Mouse (Mus musculus): Measurements from ENCODE around the gene Apol9a. TPM values are rescaled to one million over a fixed set of nuclear protein-coding genes. Genes with fewer than 3 reads are reported as not detected.
"Not testable (repeated sequence)": the region's sequence is repeated elsewhere in the genome, so short reads cannot be mapped to it uniquely, and the experiment has no call there.

Gene Apol9a
- polyA plus RNA-seq (2012), result not detected in 2 replicates

GRCm38 (mm10) chr15:77411035-77411434 lies at the start of gene Apol9a:
Gene Apol9a, minus strand, starts transcription at chr15:77411135.
- TF ChIP-seq GATA1 (IDR thresholded peaks at IDR 0.05; ENCODE audit: low read length), result not testable (repeated sequence)

- TF ChIP-seq GATA1 (IDR thresholded peaks at IDR 0.05; ENCODE audit: low read length), result not testable (repeated sequence)
Observed at GRCm38 (mm10) chr15:77447392-77447791, 36.5 kb upstream of the Apol9a start, which contains the start of gene Apol7b. Gene Apol7b, minus strand, starts transcription at chr15:77447492.

- TF ChIP-seq GATA1 (IDR thresholded peaks at IDR 0.05; ENCODE audit: low read length), result not testable (repeated sequence)
Observed at GRCm38 (mm10) chr15:77399027-77399426, 11.9 kb downstream of the Apol9a start, which contains the start of gene Apol7a. Gene Apol7a, minus strand, starts transcription at chr15:77399110.

- TF ChIP-seq GATA1 (IDR thresholded peaks at IDR 0.05; ENCODE audit: low read length), result no peak
Observed at GRCm38 (mm10) chr15:77387462-77387861, 23.5 kb downstream of the Apol9a start.

- no peak for TF ChIP-seq GATA1 (IDR thresholded peaks at IDR 0.05; ENCODE audit: low read length)
Observed at GRCm38 (mm10) chr15:77384340-77385030, 26.4 kb downstream of the Apol9a start.

- no peak for TF ChIP-seq GATA1 (IDR thresholded peaks at IDR 0.05; ENCODE audit: low read length)
Observed at GRCm38 (mm10) chr15:77382880-77383279, 28.1 kb downstream of the Apol9a start.

- TF ChIP-seq GATA1 (IDR thresholded peaks at IDR 0.05; ENCODE audit: low read length), result no peak
Observed at GRCm38 (mm10) chr15:77382271-77382850, 28.6 kb downstream of the Apol9a start.

GRCm38 (mm10) chr15:77381481-77381880 lies 29.5 kb downstream of the Apol9a start:
- no peak for TF ChIP-seq GATA1 (IDR thresholded peaks at IDR 0.05; ENCODE audit: low read length)

GRCm38 (mm10) chr15:77379921-77380320 lies 31.0 kb downstream of the Apol9a start:
- TF ChIP-seq GATA1 (IDR thresholded peaks at IDR 0.05; ENCODE audit: low read length), result no peak

- no peak for TF ChIP-seq GATA1 (IDR thresholded peaks at IDR 0.05; ENCODE audit: low read length)
Observed at GRCm38 (mm10) chr15:77377419-77377818, 33.5 kb downstream of the Apol9a start.

GRCm38 (mm10) chr15:77376920-77377319 lies 34.0 kb downstream of the Apol9a start:
- no peak for TF ChIP-seq GATA1 (IDR thresholded peaks at IDR 0.05; ENCODE audit: low read length)

GRCm38 (mm10) chr15:77370588-77370987 lies 40.3 kb downstream of the Apol9a start:
- no peak for TF ChIP-seq GATA1 (IDR thresholded peaks at IDR 0.05; ENCODE audit: low read length)

GRCm38 (mm10) chr15:77369981-77370380 lies 41.0 kb downstream of the Apol9a start:
- no peak for TF ChIP-seq GATA1 (IDR thresholded peaks at IDR 0.05; ENCODE audit: low read length)

GRCm38 (mm10) chr15:77368818-77369320 lies 42.1 kb downstream of the Apol9a start:
- TF ChIP-seq GATA1 (IDR thresholded peaks at IDR 0.05; ENCODE audit: low read length), result no peak

GRCm38 (mm10) chr15:77368148-77368547 lies 42.8 kb downstream of the Apol9a start:
- no peak for TF ChIP-seq GATA1 (IDR thresholded peaks at IDR 0.05; ENCODE audit: low read length)

- TF ChIP-seq GATA1 (IDR thresholded peaks at IDR 0.05; ENCODE audit: low read length), result no peak
Observed at GRCm38 (mm10) chr15:77367504-77367903, 43.4 kb downstream of the Apol9a start.

Measured in G1E-ER4 (cell line).